Mouse (Mus musculus) spleen, adult 2 months (tissue): Measurements from ENCODE around the gene Hira. TPM values are rescaled to one million over a fixed set of nuclear protein-coding genes. Genes with fewer than 3 reads are reported as not detected.
"Not testable (repeated sequence)": the region's sequence is repeated elsewhere in the genome, so short reads cannot be mapped to it uniquely, and the experiment has no call there.

Experiments used
- DNase-seq, 2 experiments: peaks; one replicate each; pipeline versions ENCODE4 v3.0.0 to v3.0.0-alpha.2; 2012 to 2021; ENCODE audit warnings: low spot score in 2 of 2, low read depth in 1 of 2
- H3K27ac ChIP-seq: fragments of 200-500 bp; 2 replicates; pipeline ENCODE4 v1.5.1; 2012; ENCODE audit warnings: low read length, inconsistent platforms; ENCODE audit not compliant: insufficient read depth
- H3K27me3 ChIP-seq: fragments of 200-500 bp; 2 replicates; pipeline ENCODE4 v1.6.1; 2012; ENCODE audit warnings: mild to moderate bottlenecking, moderate library complexity, low read length, inconsistent platforms; ENCODE audit not compliant: control insufficient read depth, insufficient read depth
- H3K36me3 ChIP-seq: fragments of 200-500 bp; 2 replicates; pipeline ENCODE4 v1.6.1; 2012; ENCODE audit warnings: mild to moderate bottlenecking, low read length, inconsistent platforms; ENCODE audit not compliant: control insufficient read depth, insufficient read depth
- H3K4me1 ChIP-seq: fragments of 200-500 bp; 2 replicates; pipeline ENCODE4 v1.6.1; 2011; ENCODE audit warnings: inconsistent platforms; ENCODE audit not compliant: control insufficient read depth, insufficient read depth, insufficient read length
- H3K4me3 ChIP-seq: fragments of 200-500 bp; 2 replicates; pipeline ENCODE4 v1.5.1; 2011; ENCODE audit warnings: mild to moderate bottlenecking, inconsistent platforms; ENCODE audit not compliant: insufficient read depth, insufficient read length; ENCODE audit errors: extremely low read depth
- CTCF ChIP-seq: fragments of 200-500 bp; IDR thresholded peaks from 2 replicates; pipeline ENCODE4 v1.5.1; 2011; ENCODE audit warnings: mild to moderate bottlenecking, inconsistent platforms; ENCODE audit not compliant: insufficient read depth, insufficient read length, insufficient replicate concordance; ENCODE audit errors: extremely low read depth
- POLR2A ChIP-seq: fragments of 200-500 bp; IDR thresholded peaks from 2 replicates; pipeline ENCODE4 v1.6.1; 2011; ENCODE audit warnings: low read depth, low read length, inconsistent platforms
- WGBS: fragments of 180-500 bp; shearing (Covaris S2); methylation state at CpG from one replicate; pipeline ENCODE4 v1.1.7; 2018; 5-methylcytosine and 5-hydroxymethylcytosine counted together
- polyA plus RNA-seq: library from polyadenylated mRNA; depleted of rRNA; stranded (reverse); fragments of >200 nt; gene quantifications from 2 replicates; pipeline ENCODE4 v1.2.3, GENCODE M21; 2012

Gene Hira
- polyA plus RNA-seq, 1 experiment, result 50.0 TPM

DNA sequence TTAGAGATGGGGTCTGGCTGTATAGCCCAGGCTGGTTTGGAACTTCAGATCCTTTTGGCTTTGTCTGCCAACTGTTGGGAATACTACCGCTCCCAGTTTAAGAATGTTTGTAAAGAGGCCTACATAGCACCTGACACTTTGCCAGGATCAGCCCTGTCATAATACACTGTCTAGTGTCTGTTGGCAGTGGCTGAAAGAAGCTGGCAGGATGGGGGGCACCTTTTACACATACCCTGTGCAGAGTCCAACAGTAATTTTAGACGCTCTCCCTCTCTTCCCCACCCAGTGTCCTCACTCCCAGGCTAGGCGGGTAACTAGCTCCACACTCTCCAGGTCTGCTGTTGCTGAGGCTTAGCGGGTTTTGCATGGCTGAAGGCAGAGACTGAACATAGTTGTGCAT lies 38.5 kb upstream of the Hira start:
- Histone ChIP-seq H3K36me3 (peaks cover 7% of the 10 kb centered on the region), H3K27ac (no peak overlapping the region), H3K27me3 (no peaks in the 10 kb centered on the region), H3K4me1 (no peaks in the 10 kb centered on the region; the same call in 1 of the 2 replicates), H3K4me3 (no peak overlapping the region)
- WGBS, result 98% methylated on average over 4 of the region's 4 CpGs
- no peak for TF ChIP-seq POLR2A
- DNase-seq, result no peak

DNA sequence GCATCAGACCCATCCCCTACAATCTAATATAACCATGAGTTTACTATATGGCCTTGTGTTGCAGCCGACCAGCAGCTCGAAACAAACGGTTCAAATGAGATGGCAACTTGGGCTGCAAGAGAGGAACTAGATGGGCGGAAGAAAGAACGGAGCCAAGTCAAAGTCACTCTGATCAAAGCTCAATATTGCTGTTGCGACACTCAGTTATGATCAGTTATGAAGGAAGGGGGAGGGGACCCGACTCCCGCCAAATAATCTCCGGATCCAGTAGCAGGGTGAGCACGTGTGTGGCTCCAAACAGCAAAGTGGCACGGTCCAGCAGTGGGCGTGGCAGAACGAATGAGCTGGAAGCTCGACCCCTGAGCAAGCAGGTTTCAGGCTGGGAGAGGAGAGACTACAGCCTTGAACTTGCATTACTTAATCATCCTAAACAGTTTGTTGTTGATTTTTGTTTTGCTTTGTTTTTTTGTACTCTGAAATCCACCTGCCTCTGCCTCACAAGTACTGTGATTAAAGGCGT lies 30.5 kb upstream of the Hira start:
- Histone ChIP-seq H3K27ac (no peak overlapping the region), H3K36me3 (no peaks in the 10 kb centered on the region), H3K4me1 (no peaks in the 10 kb centered on the region), H3K27me3 (no peaks in the 10 kb centered on the region), H3K4me3 (no peak overlapping the region)
- TF ChIP-seq POLR2A, result no peak
- no peak for TF ChIP-seq CTCF
- WGBS, result 92% methylated on average over 15 of the region's 15 CpGs
- no peak for DNase-seq

DNA sequence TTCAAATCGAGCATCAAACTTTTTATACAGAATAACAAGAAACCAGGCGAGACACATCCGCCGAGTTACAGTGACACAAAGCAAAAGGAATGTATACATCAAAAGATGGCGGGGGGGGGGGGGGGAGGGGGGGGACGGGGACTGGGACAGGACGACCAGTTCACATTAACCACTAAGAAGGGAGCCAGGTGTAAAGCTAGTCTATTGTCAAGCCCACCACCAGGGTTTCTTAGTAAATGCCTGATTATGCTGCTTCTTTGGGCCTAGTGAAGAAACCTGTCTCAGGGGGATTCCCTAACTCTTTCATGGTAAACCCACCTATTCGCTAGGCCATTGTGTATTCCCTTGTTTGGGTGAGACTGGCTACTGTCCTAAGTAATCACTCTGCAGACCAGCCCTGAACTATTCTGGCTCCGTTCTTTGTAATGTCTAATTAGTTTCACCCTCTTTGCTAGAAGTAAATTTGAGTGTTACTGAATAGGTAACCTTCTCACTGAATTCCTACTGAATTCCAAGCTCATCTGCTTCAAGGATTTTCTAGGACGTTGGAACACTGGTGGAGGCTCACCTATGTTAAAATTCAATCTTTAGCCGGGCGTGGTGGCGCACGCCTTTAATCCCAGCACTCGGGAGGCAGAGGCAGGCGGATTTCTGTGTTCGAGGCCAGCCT lies 27.2 kb upstream of the Hira start:
- WGBS, result 89% methylated on average over 16 of the region's 17 CpGs
- H3K36me3 ChIP-seq, DNase-seq, H3K27me3 ChIP-seq, H3K27ac ChIP-seq, H3K4me1 ChIP-seq, H3K4me3 ChIP-seq: not testable (repeated sequence)

DNA sequence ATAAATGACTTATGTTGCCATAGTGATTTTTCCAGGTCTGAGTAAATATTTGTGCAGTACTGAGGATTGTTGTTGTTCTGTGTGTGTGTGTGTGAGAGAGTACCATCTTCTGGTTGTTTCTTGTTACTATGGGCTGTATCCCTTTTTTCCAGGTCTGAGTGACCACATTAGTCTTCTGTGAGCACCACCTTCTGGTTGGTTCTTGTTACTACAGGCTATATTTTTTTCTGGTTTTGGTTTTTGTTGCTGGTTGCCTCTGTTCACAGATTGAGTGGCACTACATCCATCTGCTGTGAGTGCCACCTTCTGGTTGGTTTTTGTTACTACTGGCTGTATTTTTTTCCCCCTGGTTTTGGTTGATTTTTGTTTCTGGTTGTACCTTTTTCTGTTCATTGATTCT lies 18.3 kb upstream of the Hira start:
- Histone ChIP-seq H3K36me3 (no peaks in the 10 kb centered on the region), H3K27me3 (no peaks in the 10 kb centered on the region), H3K4me1 (no peaks in the 10 kb centered on the region), H3K27ac (no peak overlapping the region), H3K4me3 (no peak overlapping the region)
- DNase-seq, result peak in 1 of 2 experiments; percentile 38
- TF ChIP-seq CTCF, result no peak
- TF ChIP-seq POLR2A, result no peak

DNA sequence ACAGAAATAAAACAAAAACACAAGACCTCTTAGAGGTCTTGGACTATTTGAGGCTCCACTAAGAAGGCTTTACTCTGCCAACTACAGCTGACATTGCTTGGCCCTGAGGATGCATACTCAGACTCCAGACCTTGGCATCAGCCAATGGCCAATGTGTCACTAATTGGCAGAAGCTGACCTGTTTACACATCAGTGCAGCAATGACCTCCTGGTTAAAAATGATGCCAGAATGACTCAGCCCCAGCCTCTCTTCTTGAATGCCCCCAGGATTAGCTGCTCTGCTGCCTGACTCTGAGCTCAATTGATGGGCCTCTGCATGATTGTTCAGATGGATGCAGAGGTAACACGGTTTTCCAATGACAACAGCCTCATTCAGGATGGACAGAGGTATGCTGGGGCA lies 16.7 kb upstream of the Hira start:
- H3K36me3 ChIP-seq, result no peaks in the 10 kb centered on the region
- H3K27ac ChIP-seq, result no peak overlapping the region
- TF ChIP-seq POLR2A (no peak), CTCF (no peak)
- H3K4me1 ChIP-seq, result no peaks in the 10 kb centered on the region
- WGBS, result 74% methylated on average over 1 of the region's 1 CpGs
- H3K27me3 ChIP-seq, result no peaks in the 10 kb centered on the region
- no peak for DNase-seq
- H3K4me3 ChIP-seq, result no peak overlapping the region

DNA sequence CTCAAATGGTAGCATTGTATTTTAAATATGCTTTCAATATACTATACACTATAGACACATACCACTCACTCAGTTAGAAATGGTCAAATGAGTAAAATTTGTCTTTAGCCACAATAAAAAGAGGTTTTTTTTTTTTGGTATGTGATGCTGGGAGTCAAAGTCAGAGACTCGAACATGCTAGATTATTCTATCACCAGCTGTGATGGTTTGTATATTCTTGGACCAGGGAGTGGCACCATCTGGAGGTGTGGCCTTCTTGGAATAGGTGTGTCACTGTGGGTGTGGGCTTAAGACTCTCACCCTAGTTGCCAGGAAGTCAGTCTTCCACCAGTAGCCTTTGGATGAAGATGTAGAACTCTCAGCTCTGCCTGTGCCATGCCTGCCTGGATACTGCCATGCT lies 6.3 kb upstream of the Hira start:
- H3K27me3 ChIP-seq, H3K27ac ChIP-seq, H3K4me3 ChIP-seq, DNase-seq, H3K4me1 ChIP-seq: not testable (repeated sequence)
- peaks cover 23% of the 10 kb centered on the region for H3K36me3 ChIP-seq
- 93% methylated on average over 1 of the region's 1 CpGs for WGBS

DNA sequence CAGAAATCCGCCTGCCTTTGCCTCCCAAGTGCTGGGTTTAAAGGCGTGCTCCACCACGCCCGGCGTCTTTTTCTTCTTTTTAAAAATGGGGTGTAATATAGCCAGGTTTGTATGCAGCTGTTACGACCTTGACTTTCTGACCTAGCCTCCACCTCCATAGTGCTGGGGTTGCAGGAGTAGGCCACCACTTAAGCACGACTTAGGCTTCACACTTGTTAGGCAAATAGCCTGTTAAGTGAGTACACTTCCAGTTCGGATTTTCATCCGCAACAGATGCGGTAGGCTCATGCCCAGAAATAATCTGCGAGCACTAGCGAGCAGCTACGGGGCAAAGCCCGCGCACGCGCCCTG lies 771 bp upstream of the Hira start:
- Histone ChIP-seq H3K27me3 (no peaks in the 10 kb centered on the region), H3K4me1 (peaks cover 3% of the 10 kb centered on the region; the same call in 1 of the 2 replicates), H3K36me3 (peaks cover 21% of the 10 kb centered on the region), H3K27ac (peak overlapping the region; percentile 57), H3K4me3 (peak overlapping the region; percentile 100)
- DNase-seq, result no peak
- WGBS, result under 1% methylated on average over 17 of the region's 17 CpGs
- no peak for TF ChIP-seq CTCF
- no peak for TF ChIP-seq POLR2A
